Mouse (Mus musculus) neural tube, embryonic 12.5 days (tissue): Measurements from ENCODE around the gene Mboat1. TPM values are rescaled to one million over a fixed set of nuclear protein-coding genes. Genes with fewer than 3 reads are reported as not detected.

Experiments used
- ATAC-seq: fragments of 200-750 bp; cut with Nextera tagmentation; 2 replicates; pipeline ENCODE4 v1.8.0; 2017; ENCODE audit warnings: low read depth, mild to moderate bottlenecking, moderate TSS enrichment, moderate library complexity; ENCODE audit not compliant: low FRiP score
- H3K27ac ChIP-seq: fragments of 300-500 bp; sonication (generic); 2 replicates; pipeline ENCODE4 v1.5.1; 2016
- H3K27me3 ChIP-seq: fragments of 300-500 bp; sonication (generic); replicated peaks from 2 replicates; pipeline ENCODE4 v1.6.1; 2016; ENCODE audit warnings: mild to moderate bottlenecking
- H3K36me3 ChIP-seq: fragments of 300-500 bp; sonication (generic); 2 replicates; pipeline ENCODE4 v1.6.1; 2016; ENCODE audit warnings: mild to moderate bottlenecking
- H3K4me1 ChIP-seq: fragments of 300-500 bp; sonication (generic); 2 replicates; pipeline ENCODE4 v1.6.1; 2016
- H3K4me2 ChIP-seq: fragments of 300-500 bp; sonication (generic); replicated peaks from 2 replicates; pipeline ENCODE4 v1.6.1; 2016; ENCODE audit warnings: mild to moderate bottlenecking
- H3K4me3 ChIP-seq: fragments of 300-500 bp; sonication (generic); 2 replicates; pipeline ENCODE4 v1.5.1; 2016
- H3K9ac ChIP-seq: fragments of 300-500 bp; sonication (generic); 2 replicates; pipeline ENCODE4 v1.6.1; 2016; ENCODE audit warnings: mild to moderate bottlenecking
- H3K9me3 ChIP-seq: fragments of 300-500 bp; sonication (generic); 2 replicates; pipeline ENCODE4 v1.6.1; 2016; ENCODE audit warnings: mild to moderate bottlenecking
- WGBS: fragments of 180-500 bp; shearing (Covaris S2); methylation state at CpG from one replicate; pipeline ENCODE4 v1.1.7; 2016; 5-methylcytosine and 5-hydroxymethylcytosine counted together
- polyA plus RNA-seq: library from polyadenylated mRNA; unstranded; fragments of >200 nt; fragmentation: Nextera tagmentation; extraction: Ambion mirVana; gene quantifications from 2 replicates; pipeline ENCODE4 v1.2.1, GENCODE M21; 2016

The Mboat1 gene
- polyA plus RNA-seq, 1 experiment from 2014 or later: 3.4 TPM

DNA sequence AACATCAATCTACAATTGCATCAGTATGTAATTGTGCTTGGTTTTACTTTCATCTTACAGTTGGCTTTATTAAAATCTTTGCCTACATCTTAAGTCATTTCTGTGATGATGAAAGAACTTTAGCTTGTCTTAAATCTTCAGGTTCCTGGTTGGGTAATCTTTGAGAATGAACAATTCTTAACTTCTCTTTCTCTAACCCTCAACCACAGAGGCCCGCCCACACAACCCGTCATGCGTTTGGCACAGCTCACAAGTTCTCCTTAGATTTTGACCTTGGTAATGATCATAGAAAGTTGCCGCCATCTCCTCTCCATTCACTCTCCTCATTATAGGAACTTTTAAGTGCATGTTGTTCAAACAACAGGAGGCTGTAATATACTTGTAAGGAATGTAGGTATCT, 18.0 kb downstream of the Mboat1 start:
- no peak for ATAC-seq
- Histone ChIP-seq H3K27me3 (no peaks in the 10 kb centered on the region), H3K27ac (no peak overlapping the region), H3K36me3 (no peaks in the 10 kb centered on the region), H3K4me1 (no peaks in the 10 kb centered on the region), H3K9me3 (no peaks in the 10 kb centered on the region), H3K4me3 (no peak overlapping the region), H3K4me2 (no peak overlapping the region), H3K9ac (no peak overlapping the region)
- 95% methylated on average over 4 of the region's 4 CpGs for WGBS

GRCm38 (mm10) chr13:30159626-30160025, 23.3 kb downstream of the Mboat1 start:
- no peaks in the 10 kb centered on the region for H3K27me3 ChIP-seq
- no peak overlapping the region for H3K4me3 ChIP-seq
- no peak overlapping the region for H3K4me2 ChIP-seq
- H3K9ac ChIP-seq: no peak overlapping the region
- H3K27ac ChIP-seq: no peak overlapping the region
- H3K9me3 ChIP-seq: no peaks in the 10 kb centered on the region
- no peaks in the 10 kb centered on the region for H3K36me3 ChIP-seq
- WGBS: 83% methylated on average over 4 of the region's 4 CpGs
- no peak for ATAC-seq
- no peaks in the 10 kb centered on the region for H3K4me1 ChIP-seq

DNA sequence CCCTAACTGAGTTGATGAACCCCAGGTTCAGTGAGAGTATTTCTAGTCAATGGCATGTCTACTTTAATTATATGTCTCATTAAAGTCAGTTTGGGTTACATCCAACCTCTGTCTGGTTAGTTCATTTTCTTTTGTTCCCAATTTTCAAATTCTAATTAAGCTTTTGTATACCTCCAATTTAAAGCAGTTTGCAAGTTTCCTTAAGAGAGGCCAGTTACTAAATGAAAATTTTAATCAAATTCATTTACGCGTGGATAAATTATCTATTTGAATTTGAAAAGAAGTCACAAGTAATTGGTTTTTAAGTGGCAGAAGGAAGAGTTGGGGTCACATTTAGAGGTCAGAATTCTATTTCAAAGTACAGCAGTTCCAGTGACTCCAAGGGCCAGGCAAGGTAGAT, 27.2 kb downstream of the Mboat1 start:
- H3K4me3 ChIP-seq: no peak overlapping the region
- H3K27ac ChIP-seq: no peak overlapping the region
- ATAC-seq: no peak
- H3K27me3 ChIP-seq: no peaks in the 10 kb centered on the region
- WGBS: 95% methylated on average over 2 of the region's 2 CpGs
- no peaks in the 10 kb centered on the region for H3K9me3 ChIP-seq
- H3K9ac ChIP-seq: no peak overlapping the region
- no peaks in the 10 kb centered on the region for H3K4me1 ChIP-seq
- H3K4me2 ChIP-seq: no peak overlapping the region
- no peaks in the 10 kb centered on the region for H3K36me3 ChIP-seq

DNA sequence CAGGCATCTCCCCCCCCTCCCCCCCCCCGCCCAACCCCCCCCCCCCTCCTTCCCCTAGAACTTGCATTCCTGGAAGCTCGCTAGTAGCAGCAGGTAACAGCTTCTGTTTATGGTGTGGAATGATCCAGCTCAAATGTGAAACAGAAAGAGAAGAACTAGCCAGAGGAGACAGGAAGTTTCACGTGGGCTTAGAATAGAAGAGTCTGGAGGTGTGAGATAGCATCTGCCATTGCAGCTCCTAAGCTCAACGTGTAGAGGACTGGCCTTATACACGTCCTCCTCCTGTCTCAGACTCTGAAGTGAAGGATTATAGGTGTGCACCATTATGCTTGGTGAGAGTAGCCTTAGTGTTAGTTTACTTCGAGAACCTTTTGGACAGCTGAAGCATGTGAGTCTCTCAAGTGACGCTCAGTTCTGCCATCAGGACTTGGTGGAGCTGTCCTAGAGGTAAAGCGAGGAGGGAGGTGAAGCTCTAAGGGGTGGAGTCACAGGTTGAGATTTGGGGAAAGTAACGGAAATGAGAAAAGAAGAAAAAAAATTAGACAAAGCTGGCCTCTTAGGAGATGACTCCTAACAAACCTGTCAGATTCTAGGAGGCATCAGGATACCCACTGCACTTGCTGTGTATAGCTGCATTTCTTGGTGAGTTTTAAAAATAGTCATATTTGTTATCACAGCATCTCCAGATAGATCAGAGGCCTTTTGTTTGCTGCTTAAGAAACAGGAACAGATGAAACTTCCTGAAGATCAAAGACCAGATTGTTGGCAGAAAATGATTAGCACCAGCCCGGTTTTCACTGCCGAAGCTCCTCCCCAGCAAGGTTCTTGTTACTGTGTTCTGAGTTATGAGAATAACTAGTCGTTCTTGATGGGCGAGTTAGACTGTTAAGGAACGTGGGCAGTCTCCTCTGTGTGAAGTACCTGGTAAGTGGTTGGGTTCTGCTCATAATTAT, 30.1 kb downstream of the Mboat1 start:
- H3K4me1 ChIP-seq: no peaks in the 10 kb centered on the region
- ATAC-seq: no peak
- H3K9me3 ChIP-seq: no peaks in the 10 kb centered on the region
- H3K9ac ChIP-seq: no peak overlapping the region
- no peaks in the 10 kb centered on the region for H3K36me3 ChIP-seq
- no peak overlapping the region for H3K4me2 ChIP-seq
- H3K27me3 ChIP-seq: no peaks in the 10 kb centered on the region
- H3K4me3 ChIP-seq: no peak overlapping the region
- WGBS: 83% methylated on average over 13 of the region's 14 CpGs
- H3K27ac ChIP-seq: no peak overlapping the region

- Histone ChIP-seq H3K27ac (no peak overlapping the region), H3K9me3 (no peaks in the 10 kb centered on the region), H3K27me3 (no peaks in the 10 kb centered on the region), H3K9ac (no peak overlapping the region), H3K4me2 (no peak overlapping the region), H3K36me3 (no peaks in the 10 kb centered on the region), H3K4me1 (no peaks in the 10 kb centered on the region), H3K4me3 (no peak overlapping the region)
- no peak for ATAC-seq
- WGBS: 86% methylated on average over 4 of the region's 4 CpGs
Measured at GRCm38 (mm10) chr13:30167499-30167898, 31.2 kb downstream of the Mboat1 start.

GRCm38 (mm10) chr13:30168803-30169202, 32.5 kb downstream of the Mboat1 start:
- Histone ChIP-seq H3K9me3 (no peaks in the 10 kb centered on the region), H3K9ac (no peak overlapping the region), H3K27me3 (no peaks in the 10 kb centered on the region), H3K4me1 (no peaks in the 10 kb centered on the region), H3K27ac (no peak overlapping the region), H3K4me3 (no peak overlapping the region), H3K4me2 (no peak overlapping the region), H3K36me3 (no peaks in the 10 kb centered on the region)
- 85% methylated on average over 4 of the region's 4 CpGs for WGBS
- no peak for ATAC-seq

- Histone ChIP-seq H3K4me1 (no peaks in the 10 kb centered on the region), H3K27ac (no peak overlapping the region), H3K36me3 (no peaks in the 10 kb centered on the region), H3K27me3 (no peaks in the 10 kb centered on the region), H3K9ac (no peak overlapping the region), H3K4me2 (no peak overlapping the region), H3K4me3 (no peak overlapping the region), H3K9me3 (no peaks in the 10 kb centered on the region)
- 86% methylated on average over 6 of the region's 6 CpGs for WGBS
- no peak for ATAC-seq
Measured at GRCm38 (mm10) chr13:30170061-30170460, 33.8 kb downstream of the Mboat1 start.

GRCm38 (mm10) chr13:30174586-30174985, 38.3 kb downstream of the Mboat1 start:
- Histone ChIP-seq H3K4me2 (no peak overlapping the region), H3K27me3 (no peaks in the 10 kb centered on the region), H3K4me1 (no peaks in the 10 kb centered on the region), H3K4me3 (no peak overlapping the region), H3K9ac (no peak overlapping the region), H3K36me3 (no peaks in the 10 kb centered on the region), H3K27ac (no peak overlapping the region), H3K9me3 (no peaks in the 10 kb centered on the region)
- WGBS: 95% methylated on average over 4 of the region's 4 CpGs
- no peak for ATAC-seq

- Histone ChIP-seq H3K27me3 (no peaks in the 10 kb centered on the region), H3K4me3 (no peak overlapping the region), H3K36me3 (no peaks in the 10 kb centered on the region), H3K4me2 (no peak overlapping the region), H3K9ac (no peak overlapping the region), H3K9me3 (no peaks in the 10 kb centered on the region), H3K4me1 (no peaks in the 10 kb centered on the region), H3K27ac (no peak overlapping the region)
- no peak for ATAC-seq
- WGBS: 92% methylated on average over 6 of the region's 6 CpGs
Measured at GRCm38 (mm10) chr13:30177356-30177755, 41.1 kb downstream of the Mboat1 start.

- H3K27ac ChIP-seq: no peak overlapping the region
- H3K4me2 ChIP-seq: no peak overlapping the region
- H3K9me3 ChIP-seq: no peaks in the 10 kb centered on the region
- no peak overlapping the region for H3K4me3 ChIP-seq
- H3K36me3 ChIP-seq: no peaks in the 10 kb centered on the region
- H3K4me1 ChIP-seq: peaks cover 16% of the 10 kb centered on the region
- ATAC-seq: peak; percentile 69; the same call in 1 of the 2 replicates
- H3K27me3 ChIP-seq: no peaks in the 10 kb centered on the region
- WGBS: 21% methylated on average over 6 of the region's 6 CpGs
- H3K9ac ChIP-seq: no peak overlapping the region
Measured at GRCm38 (mm10) chr13:30185549-30185948, 49.3 kb downstream of the Mboat1 start.

GRCm38 (mm10) chr13:30185959-30186358, 49.7 kb downstream of the Mboat1 start:
- H3K36me3 ChIP-seq: no peaks in the 10 kb centered on the region
- no peaks in the 10 kb centered on the region for H3K27me3 ChIP-seq
- H3K4me3 ChIP-seq: no peak overlapping the region
- no peaks in the 10 kb centered on the region for H3K9me3 ChIP-seq
- no peak overlapping the region for H3K27ac ChIP-seq
- peak; percentile 77 for ATAC-seq
- peaks cover 16% of the 10 kb centered on the region for H3K4me1 ChIP-seq
- 27% methylated on average over 6 of the region's 6 CpGs for WGBS
- peak overlapping the region; percentile 9; the same call in 1 of the 2 replicates for H3K4me2 ChIP-seq
- no peak overlapping the region for H3K9ac ChIP-seq

- ATAC-seq: peak; percentile 90
- no peak overlapping the region for H3K9ac ChIP-seq
- no peak overlapping the region for H3K27ac ChIP-seq
- H3K27me3 ChIP-seq: no peaks in the 10 kb centered on the region
- no peaks in the 10 kb centered on the region for H3K36me3 ChIP-seq
- peaks cover 16% of the 10 kb centered on the region for H3K4me1 ChIP-seq
- H3K4me2 ChIP-seq: peak overlapping the region; percentile 9; the same call in 1 of the 2 replicates
- 36% methylated on average over 8 of the region's 8 CpGs for WGBS
- no peak overlapping the region for H3K4me3 ChIP-seq
- H3K9me3 ChIP-seq: no peaks in the 10 kb centered on the region
Measured at GRCm38 (mm10) chr13:30186456-30186855, 50.2 kb downstream of the Mboat1 start.
